Mouse (Mus musculus): ENCODE measurements around the gene AL731706.1. TPM values are rescaled to one million over a fixed set of nuclear protein-coding genes. Genes with fewer than 3 reads are reported as not detected.

Gene AL731706.1
- total RNA-seq, 2 experiments from 2014 or later: 25.2 to 35.5 TPM

- DNase-seq: no peak
- intact Hi-C loops (cut with DNase I): no loop called here
These were observed 36.4 kb downstream of the AL731706.1 start for GRCm38 (mm10) chr2:136854543-136855388.

DNA sequence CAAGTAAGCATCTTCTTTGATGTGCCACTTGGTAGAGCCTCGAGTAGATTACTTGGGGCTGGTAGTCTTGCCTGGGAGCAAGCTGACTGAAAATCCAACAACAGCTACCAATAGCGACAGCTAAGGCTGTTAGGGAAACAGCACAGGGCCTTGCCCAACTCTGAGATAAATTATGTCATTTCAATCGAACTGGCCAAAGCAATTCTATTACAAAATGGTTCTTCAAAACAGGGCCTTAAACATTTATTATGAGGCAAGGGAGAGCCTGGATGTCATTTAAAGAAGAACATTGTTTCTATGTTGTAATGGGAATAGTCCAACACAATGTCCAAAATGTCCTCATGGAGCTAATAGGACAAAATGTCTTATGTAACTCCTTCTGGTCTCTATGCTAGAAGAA, 40.8 kb downstream of the AL731706.1 start:
- intact Hi-C loops (cut with DNase I): no loop called here
- no peak for DNase-seq

- intact Hi-C loops (cut with DNase I): no loop called here
- DNase-seq: peak in 1 of 2 experiments; percentile 9
These were observed 53.2 kb downstream of the AL731706.1 start for GRCm38 (mm10) chr2:136837994-136838393.

- intact Hi-C loops (cut with DNase I): no loop called here
- DNase-seq: no peak
These were observed 55.3 kb downstream of the AL731706.1 start for GRCm38 (mm10) chr2:136835882-136836281.

- peak; percentile 5 to 32 for DNase-seq
- intact Hi-C loops (cut with DNase I): loop anchor here (5.0 kb wide), 1 partner anchor 48 kb away; no protein-coding TSS in a partner anchor
These were observed 56.5 kb downstream of the AL731706.1 start for GRCm38 (mm10) chr2:136834715-136835075.

GRCm38 (mm10) chr2:136833976-136834714, 57.0 kb downstream of the AL731706.1 start:
- intact Hi-C loops (cut with DNase I): loop anchor here (5.0 kb wide), 1 partner anchor 48 kb away; no protein-coding TSS in a partner anchor
- DNase-seq: no peak

GRCm38 (mm10) chr2:136832936-136833335, 58.3 kb downstream of the AL731706.1 start:
- intact Hi-C loops (cut with DNase I): loop anchor here (5.0 kb wide), 1 partner anchor 49 kb away; no protein-coding TSS in a partner anchor
- DNase-seq: peak; percentile 19

Other genes starting within 250 kb of the AL731706.1 start
- under 1 TPM in 1 of 2 experiments, not detected in 1; 0.33 TPM for gene Snap25, start 177.9 kb downstream of the AL731706.1 start, total RNA-seq (2021)
- 10 to 100 TPM; 19.8 to 23.8 TPM for gene AL731706.2, start 5.7 kb downstream of the AL731706.1 start, total RNA-seq (2021)
- gene Slx4ip, start 171 bp downstream of the AL731706.1 start, total RNA-seq (2021): 1 to 10 TPM; 2.3 to 2.4 TPM
- gene Mkks, start within 50 bp of the AL731706.1 start, total RNA-seq (2021): 10 to 100 TPM; 38.2 to 47.5 TPM
- 10 to 100 TPM; 15.7 to 16.0 TPM for gene Jag1, start 225.3 kb upstream of the AL731706.1 start, total RNA-seq (2021)

All from heart, postnatal 14 days (tissue).